Mouse (Mus musculus): Measurements from ENCODE around the gene Notch3.
A peak's percentile ranks its signal among the peaks of the same experiment; 100 is the strongest.

Notch3 gene

DNA sequence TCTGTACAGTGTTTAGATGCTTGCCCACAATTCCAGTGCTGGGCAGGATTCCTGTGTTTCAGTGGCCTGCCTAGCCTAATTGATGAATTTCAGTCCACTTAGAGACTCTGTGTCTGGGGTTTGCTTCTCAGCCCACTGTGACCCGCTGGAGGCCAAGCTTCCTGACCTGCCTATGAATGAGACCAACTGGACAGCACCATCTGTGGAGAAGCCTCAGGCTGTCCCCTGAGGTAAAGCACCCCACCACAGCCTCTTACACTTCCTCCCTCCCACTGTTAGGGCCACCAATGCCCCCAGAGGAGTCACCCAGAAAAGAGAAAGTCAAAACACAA is 75.7 kb downstream of the Notch3 start:
- DNase-seq, result no peak

DNA sequence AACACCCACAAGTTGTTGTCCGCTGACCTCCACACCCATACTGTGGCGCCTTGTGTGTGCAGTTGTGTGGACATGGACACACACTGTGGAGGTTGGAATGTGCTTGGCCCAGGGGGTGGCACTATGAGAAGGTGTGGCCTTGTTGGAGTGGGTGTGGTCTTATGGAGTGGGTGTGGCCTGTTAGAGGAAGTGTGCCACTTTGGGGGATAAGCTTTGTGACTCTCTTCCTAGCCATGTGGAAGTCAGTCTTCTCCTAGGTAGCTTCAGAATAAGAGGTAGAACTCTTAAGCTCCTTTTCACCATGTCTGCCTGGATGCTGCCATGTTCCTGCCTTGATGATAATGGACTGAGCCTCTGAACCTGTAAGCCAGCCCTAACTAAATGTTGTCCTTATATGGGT is 79.6 kb downstream of the Notch3 start:
- no peak for DNase-seq

DNA sequence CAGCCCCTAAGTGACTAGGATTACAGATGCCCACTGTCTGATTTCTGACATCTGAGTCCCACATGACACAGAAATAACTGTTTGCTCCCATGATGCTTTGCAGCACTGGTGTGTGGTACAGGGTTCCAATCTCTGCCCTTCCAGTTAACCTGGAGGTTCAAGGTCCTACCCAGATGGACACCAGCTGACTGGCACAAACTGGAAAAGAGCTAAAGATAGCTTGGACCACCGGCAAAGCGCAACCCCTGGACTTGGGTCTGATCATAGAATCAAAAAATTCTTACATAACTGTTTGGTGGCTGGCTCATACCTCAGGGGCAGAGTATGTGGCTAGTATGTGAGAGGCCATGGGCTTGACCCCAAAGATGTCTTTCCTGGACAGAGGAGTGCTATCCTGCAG is 83.3 kb downstream of the Notch3 start:
- DNase-seq, result no peak

DNA sequence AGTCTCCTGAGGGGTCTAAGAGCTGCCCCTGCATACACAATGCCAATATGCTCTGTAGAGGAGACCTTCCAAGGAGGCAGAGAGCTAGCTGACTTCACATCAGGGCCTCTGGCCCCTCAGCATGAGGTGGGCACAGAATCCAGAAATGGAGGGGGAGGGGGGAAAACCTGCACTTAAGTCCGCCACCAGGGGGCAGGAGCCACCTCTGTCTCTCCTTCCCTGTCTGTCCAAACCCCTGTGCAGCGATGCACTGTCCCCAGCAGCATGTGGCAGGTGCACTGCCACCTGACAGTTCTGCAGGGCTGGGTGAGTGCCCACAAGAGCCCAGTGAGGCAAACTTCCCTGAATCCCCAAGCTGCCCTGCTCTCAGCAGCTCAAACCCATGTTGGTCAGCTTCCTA is 91.5 kb downstream of the Notch3 start:
- peak; percentile 46 to 55 for DNase-seq

DNA sequence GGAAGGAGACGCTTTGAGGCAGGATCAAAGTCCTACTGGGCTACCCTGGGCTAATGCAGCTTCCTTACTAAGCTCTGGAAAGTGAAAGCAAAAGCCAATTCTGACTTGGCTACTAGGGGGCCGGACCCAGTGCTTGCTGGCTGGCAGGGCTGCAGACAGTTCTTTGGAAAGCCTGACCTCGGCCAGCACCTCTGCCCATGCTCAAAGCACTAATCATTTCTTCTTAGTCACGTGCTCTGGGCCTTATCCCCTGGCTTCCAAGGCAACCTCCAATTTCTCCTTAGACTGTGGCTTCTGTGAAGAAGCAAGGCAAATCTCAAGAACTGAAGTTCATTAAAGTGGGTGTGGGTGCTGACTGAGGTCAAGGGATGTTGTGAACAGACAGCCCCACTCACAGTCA is 92.0 kb downstream of the Notch3 start:
- DNase-seq, result no peak

DNA sequence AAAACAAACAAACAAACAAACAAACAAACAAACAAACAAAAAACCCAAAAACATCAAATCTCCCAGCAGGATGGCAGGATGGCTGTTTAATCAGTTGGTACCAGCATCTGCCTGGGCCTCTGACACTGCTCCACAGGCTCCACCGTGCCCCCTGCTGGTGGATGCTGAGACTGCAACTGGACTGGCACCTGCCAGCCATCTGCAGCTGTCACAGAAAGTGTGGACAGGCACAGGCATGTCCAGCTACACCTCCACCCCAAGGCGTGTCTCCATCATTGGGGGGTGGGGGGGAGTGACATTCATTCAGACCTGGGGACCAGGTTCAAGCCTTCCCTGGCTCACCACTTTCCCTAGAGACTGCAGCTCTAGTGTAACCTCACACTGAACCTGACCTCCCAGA is 93.3 kb downstream of the Notch3 start:
- DNase-seq, result peak; percentile 79 to 90

Measured in lung, postnatal 4 days (tissue).